Mouse (Mus musculus) heart, postnatal 0 days (tissue): ENCODE measurements at regions not wholly inside any gene's neighbourhood (a gene's known extent, or its start where the extent isn't known, plus 50 kb on each side); places are given as distances from the start of the nearest gene placed in this dataset.
A peak's percentile ranks its signal among the peaks of the same experiment; 100 is the strongest.
"Not testable (repeated sequence)": the region's sequence is repeated elsewhere in the genome, so short reads cannot be mapped to it uniquely, and the experiment has no call there.

ENCODE experiments used
- ATAC-seq: fragments of 200-750 bp; cut with Nextera tagmentation; 2 replicates; pipeline ENCODE4 v1.8.0; 2017; ENCODE audit warnings: low read depth, moderate number of reproducible peaks, moderate library complexity; ENCODE audit not compliant: insufficient read depth
- DNase-seq: peaks from one replicate; pipeline ENCODE4 v3.0.0-alpha.2; 2016; ENCODE audit warnings: low spot score
- H3K27ac ChIP-seq: fragments of 300-500 bp; sonication (generic); 2 replicates; pipeline ENCODE4 v1.5.1; 2014; ENCODE audit warnings: low read depth, mild to moderate bottlenecking
- H3K27me3 ChIP-seq: fragments of 300-500 bp; sonication (generic); 2 replicates; pipeline ENCODE4 v1.6.1; 2014; ENCODE audit warnings: low read length, mixed read lengths; ENCODE audit not compliant: control insufficient read depth, insufficient read depth
- H3K36me3 ChIP-seq: fragments of 300-500 bp; sonication (generic); replicated peaks from 2 replicates; pipeline ENCODE4 v1.6.1; 2014; ENCODE audit warnings: low read length, mixed read lengths; ENCODE audit not compliant: control insufficient read depth, insufficient read depth
- H3K4me1 ChIP-seq: fragments of 300-500 bp; sonication (generic); 2 replicates; pipeline ENCODE4 v1.6.1; 2014; ENCODE audit warnings: antibody characterized with exemption; ENCODE audit not compliant: control insufficient read depth, insufficient read depth
- H3K4me2 ChIP-seq: fragments of 300-500 bp; sonication (generic); 2 replicates; pipeline ENCODE4 v1.6.1; 2014; ENCODE audit warnings: low read depth, mild to moderate bottlenecking, low read length, moderate library complexity
- H3K4me3 ChIP-seq: fragments of 300-500 bp; sonication (generic); 2 replicates; pipeline ENCODE4 v1.5.1; 2014; ENCODE audit warnings: low read depth, low read length
- H3K9ac ChIP-seq: fragments of 300-500 bp; sonication (generic); replicated peaks from 2 replicates; pipeline ENCODE4 v1.6.1; 2014; ENCODE audit warnings: low read depth, low read length, mixed read lengths
- H3K9me3 ChIP-seq: fragments of 300-500 bp; sonication (generic); replicated peaks from 2 replicates; pipeline ENCODE4 v1.6.1; 2016; ENCODE audit warnings: low read length; ENCODE audit not compliant: control insufficient read depth
- CTCF ChIP-seq: IDR thresholded peaks from 2 replicates; pipeline ENCODE4 v1.5.1; 2016; ENCODE audit warnings: antibody characterized with exemption, control low read depth, low read depth
- EP300 ChIP-seq: IDR thresholded peaks from 2 replicates; pipeline ENCODE4 v1.6.1; 2016; ENCODE audit warnings: antibody characterized with exemption, low read depth
- WGBS: fragments of 180-500 bp; shearing (Covaris S2); extraction: QIAGEN DNeasy Blood & Tissue Kit; methylation state at CpG from one replicate; pipeline ENCODE4 v1.1.7; 2014; 5-methylcytosine and 5-hydroxymethylcytosine counted together

DNA sequence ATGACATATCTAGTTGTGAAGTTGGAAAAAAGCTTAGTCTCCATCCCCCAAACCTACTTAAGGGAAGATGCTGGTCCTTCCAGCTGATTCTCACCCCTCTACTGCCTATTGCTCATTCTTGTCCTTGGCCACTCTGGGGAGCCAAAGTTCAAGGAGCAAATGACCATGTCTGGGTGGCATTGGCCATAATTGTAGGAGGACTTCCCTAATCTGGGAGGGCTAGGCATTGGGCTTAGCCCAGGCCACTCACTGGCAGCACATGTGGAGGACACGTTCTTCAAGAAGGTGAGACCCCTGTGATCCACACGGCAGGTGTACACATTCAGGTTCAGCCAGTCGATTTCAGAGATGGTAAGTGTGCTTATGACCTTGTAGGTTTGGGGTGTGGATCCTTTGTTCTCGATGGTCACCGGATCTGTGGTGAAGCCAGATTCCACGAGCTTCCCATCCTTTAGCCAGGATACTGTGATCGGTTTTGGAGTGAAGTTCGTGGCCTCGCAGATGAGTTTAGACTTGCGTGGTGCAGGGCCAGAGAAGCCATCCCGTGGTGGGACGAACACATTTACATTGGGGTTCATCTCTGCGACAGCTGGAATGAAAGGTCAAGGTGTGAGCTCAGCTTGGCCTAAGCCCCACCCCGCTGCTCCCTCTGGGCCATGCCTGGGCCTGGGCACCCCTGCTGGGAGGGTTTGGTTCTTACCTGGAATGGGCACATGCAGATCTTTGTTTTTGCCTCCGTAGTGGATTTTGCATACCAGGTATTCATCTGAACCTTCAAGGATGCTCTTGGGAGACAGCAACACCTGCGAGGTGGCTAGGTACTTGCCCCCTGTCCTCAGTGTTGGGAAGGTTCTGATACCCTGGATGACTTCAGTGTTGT is 67.4 kb upstream of the Adam6b start:
- no peaks in the 10 kb centered on the region for H3K4me1 ChIP-seq
- no peaks in the 10 kb centered on the region for H3K36me3 ChIP-seq
- H3K4me3 ChIP-seq: no peak overlapping the region
- no peak overlapping the region for H3K4me2 ChIP-seq
- DNase-seq (no peak), ATAC-seq (no peak)
- H3K9ac ChIP-seq: no peak overlapping the region
- H3K27me3 ChIP-seq: no peaks in the 10 kb centered on the region
- no peak overlapping the region for H3K27ac ChIP-seq
- WGBS: 74% methylated on average over 16 of the region's 16 CpGs
- TF ChIP-seq CTCF (no peak), EP300 (no peak)
- H3K9me3 ChIP-seq: no peaks in the 10 kb centered on the region

DNA sequence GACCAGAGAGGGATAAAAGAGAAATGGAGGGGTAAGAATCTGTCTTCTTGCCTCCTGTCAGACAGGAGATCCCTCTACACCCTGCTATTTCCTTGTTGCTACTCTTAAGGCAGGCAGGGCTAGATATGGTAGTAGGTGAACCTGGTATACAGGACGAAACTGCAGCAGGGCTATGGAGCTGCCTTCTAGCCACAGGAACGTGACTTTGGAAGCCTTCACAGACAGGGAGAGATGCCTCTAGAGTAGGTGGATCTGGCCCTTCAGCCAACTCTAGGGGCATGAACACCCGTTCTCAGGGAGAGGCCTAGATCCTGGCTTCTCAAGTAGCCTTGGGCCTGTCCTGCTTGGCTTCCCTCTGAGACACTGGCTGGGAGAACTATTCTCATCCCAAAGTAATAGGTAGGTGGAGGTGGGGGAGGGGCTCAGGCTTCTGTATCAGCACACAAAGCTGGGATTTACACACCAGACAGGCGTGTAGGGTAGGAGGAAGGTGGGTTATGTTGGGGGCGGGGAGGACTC is 66.5 kb upstream of the Adam6b start:
- H3K27me3 ChIP-seq: no peaks in the 10 kb centered on the region
- WGBS: 54% methylated on average over 5 of the region's 5 CpGs
- TF ChIP-seq CTCF (no peak), EP300 (no peak)
- ATAC-seq (no peak), DNase-seq (no peak)
- no peak overlapping the region for H3K4me3 ChIP-seq
- no peak overlapping the region for H3K9ac ChIP-seq
- no peaks in the 10 kb centered on the region for H3K36me3 ChIP-seq
- no peaks in the 10 kb centered on the region for H3K4me1 ChIP-seq
- no peaks in the 10 kb centered on the region for H3K9me3 ChIP-seq
- H3K27ac ChIP-seq: no peak overlapping the region
- no peak overlapping the region for H3K4me2 ChIP-seq

DNA sequence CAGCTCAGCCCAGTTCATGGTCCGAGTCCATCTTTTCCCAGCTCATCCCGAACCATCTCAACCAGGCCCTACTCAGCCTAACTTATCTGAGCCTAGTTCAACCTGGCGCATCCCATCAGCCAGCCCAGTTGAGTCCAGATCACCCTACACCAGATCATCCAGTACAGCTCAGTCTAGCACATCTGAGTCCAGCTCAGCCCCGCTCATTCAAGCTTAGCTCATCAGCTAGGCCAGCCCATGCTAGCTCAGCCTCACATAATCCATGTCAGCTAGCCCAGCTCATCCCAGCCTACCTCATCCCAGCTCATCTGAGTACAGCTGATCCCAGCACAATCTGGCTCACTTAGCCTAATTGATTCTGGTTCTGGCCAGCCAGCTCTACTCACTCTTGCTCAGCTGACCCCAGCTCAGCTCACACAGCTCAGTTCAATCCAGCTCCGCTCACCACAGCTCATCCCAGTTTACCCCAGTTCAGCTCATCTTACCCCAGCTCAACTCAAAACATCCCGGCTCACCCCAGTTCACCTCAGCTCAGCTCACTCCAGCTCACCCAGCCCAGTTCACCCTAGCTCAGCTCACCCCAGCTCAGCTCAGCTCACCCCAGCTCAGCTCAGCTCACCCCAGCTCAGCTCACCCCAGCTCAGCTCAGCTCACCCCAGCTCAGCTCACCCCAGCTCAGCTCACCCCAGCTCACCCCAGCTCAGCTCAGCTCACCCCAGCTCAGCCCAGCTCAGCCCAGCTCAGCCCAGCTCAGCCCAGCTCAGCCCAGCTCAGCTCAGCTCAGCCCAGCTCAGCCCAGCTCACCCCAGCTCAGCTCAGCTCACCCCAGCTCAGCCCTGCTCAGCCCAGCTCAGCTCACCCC is 65.3 kb upstream of the Adam6b start:
- 79% methylated on average over 6 of the region's 6 CpGs for WGBS
- TF ChIP-seq CTCF (no peak), EP300 (no peak)
- Histone ChIP-seq H3K9me3 (no peaks in the 10 kb centered on the region), H3K4me2 (no peak overlapping the region; the same call in 1 of the 2 replicates), H3K27me3 (no peaks in the 10 kb centered on the region), H3K27ac (no peak overlapping the region; the same call in 1 of the 2 replicates), H3K36me3 (no peaks in the 10 kb centered on the region), H3K4me3 (peak overlapping the region; percentile 22; the same call in 1 of the 2 replicates), H3K9ac (no peak overlapping the region), H3K4me1 (no peaks in the 10 kb centered on the region)
- ATAC-seq (no peak), DNase-seq (no peak)

DNA sequence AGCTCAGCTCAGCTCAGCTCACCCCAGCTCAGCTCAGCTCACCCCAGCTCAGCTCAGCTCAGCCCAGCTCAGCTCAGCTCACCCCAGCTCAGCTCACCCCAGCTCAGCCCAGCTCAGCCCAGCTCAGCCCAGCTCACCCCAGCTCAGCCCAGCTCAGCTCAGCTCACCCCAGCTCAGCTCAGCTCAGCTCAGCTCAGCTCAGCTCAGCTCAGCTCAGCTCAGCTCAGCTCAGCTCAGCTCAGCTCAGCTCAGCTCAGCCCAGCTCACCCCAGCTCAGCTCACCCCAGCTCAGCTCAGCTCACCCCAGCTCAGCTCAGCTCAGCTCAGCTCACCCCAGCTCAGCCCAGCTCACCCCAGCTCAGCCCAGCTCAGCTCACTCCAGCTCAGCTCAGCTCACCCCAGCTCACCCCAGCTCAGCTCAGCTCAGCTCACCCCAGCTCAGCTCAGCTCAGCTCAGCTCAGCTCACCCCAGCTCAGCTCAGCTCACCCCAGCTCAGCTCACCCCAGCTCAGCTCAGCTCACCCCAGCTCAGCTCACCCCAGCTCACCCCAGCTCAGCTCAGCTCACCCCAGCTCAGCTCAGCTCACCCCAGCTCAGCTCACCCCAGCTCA is 64.6 kb upstream of the Adam6b start:
- peak overlapping the region; percentile 22; the same call in 1 of the 2 replicates for H3K4me3 ChIP-seq
- H3K27me3 ChIP-seq, H3K4me1 ChIP-seq, H3K9ac ChIP-seq, H3K36me3 ChIP-seq, ATAC-seq, H3K27ac ChIP-seq, DNase-seq, H3K9me3 ChIP-seq, H3K4me2 ChIP-seq: not testable (repeated sequence)
